Mouse (Mus musculus): ENCODE data around the gene Gtpbp10.

Gene Gtpbp10

DNA sequence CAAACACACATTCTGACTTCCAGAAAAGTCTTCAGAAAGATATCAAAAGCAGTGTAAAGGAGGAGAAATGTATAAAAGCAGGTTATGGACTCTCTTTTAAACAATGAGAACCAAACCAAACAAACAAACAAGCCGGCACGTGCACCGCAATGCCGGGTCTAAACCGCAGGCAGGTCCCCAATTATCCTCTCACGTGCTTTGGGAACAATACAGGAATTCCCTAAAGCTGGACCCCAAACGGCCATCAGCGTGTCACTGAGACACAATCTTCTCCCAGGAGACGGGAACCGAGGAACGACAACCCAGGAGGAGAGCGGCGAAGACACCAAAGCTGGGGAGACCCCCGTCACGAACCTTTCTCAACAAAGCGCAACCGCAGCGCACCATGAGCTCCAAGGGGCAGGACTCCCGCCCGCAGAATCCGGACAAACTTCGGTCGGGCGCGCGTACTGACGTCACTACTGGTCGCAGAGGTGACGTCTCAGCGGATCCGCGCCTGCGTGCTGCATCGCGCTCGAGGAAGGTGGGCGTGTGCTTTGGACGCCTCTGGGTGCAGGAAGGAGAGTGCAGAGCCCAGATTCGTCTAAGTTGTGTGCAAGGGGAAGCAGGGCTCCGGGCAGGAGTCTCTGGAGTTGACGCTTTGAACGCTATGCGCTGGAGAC, at the start of gene Gtpbp10:
TSS of gene Gtpbp10 (minus strand) at position 460 of the 662 bp plus-strand sequence.
- peak; percentile 92 for DNase-seq (ENCODE audit: low read depth, low spot score)
- no peaks in the 10 kb centered on the region for H3K27me3 ChIP-seq (ENCODE audit: control insufficient read depth, insufficient read depth, low read length, poor library complexity, severe bottlenecking)
- H3K36me3 ChIP-seq (ENCODE audit: control insufficient read depth, insufficient read depth, low read length, poor library complexity, severe bottlenecking) = no peaks in the 10 kb centered on the region

DNA sequence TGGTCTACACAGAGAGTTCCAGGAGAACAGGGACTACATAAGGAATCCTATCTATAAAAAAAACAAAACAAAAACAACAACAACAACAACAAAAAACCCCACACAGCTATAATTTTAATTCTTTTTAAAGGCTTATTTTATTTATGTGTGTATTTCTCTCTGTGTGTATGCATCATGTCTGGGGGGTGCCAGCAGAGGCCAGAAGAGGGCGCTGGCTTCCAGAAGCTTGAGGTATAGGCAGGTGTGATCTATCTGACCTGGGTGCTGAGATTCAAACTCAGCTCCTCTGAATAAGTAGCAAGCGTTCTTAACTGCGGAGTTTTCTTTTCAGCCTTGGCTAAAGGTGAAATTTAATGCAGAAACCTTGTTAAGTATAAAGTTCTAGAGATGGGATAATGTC, 28.3 kb upstream of the Gtpbp10 start:
- DNase-seq (ENCODE audit: low read depth, low spot score) = no peak
- Histone ChIP-seq H3K36me3 (ENCODE audit: control insufficient read depth, insufficient read depth, low read length, poor library complexity, severe bottlenecking) (no peaks in the 10 kb centered on the region), H3K27me3 (ENCODE audit: control insufficient read depth, insufficient read depth, low read length, poor library complexity, severe bottlenecking) (no peaks in the 10 kb centered on the region; the same call in 1 of the 2 replicates)

DNA sequence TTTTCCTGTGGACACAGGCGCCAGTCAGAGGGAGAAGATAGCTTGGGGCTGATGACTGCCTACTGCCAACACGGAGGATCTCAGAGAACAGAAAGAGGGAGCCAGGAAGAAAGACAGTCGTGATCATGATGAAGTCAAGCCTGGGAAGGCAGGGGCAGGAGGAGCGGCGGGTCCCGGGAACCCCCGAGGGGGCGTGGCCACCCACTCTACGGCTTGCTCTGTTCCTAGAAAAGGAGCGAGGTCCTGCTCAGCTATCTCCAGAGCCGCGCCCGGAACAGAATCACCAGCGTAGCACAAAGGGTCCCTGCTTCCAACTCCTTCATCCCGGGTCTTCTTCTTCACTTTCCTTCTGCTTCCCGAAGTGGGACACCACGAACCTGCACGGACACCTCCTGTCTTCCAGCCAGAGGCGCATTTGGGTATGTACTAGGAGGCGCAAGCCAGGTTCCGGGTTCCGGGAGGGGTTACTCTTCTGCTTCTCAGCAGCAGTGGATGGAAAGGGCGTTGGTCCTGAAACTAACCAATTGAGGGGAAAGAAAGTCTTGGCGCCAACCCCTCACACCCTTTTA, 14.5 kb upstream of the Gtpbp10 start, which contains the start of gene Gm8773:
TSS of gene Gm8773 (plus strand) at position 51 of the 569 bp plus-strand sequence.
- DNase-seq (ENCODE audit: low read depth, low spot score) = no peak
- no peaks in the 10 kb centered on the region for H3K36me3 ChIP-seq (ENCODE audit: control insufficient read depth, insufficient read depth, low read length, poor library complexity, severe bottlenecking)
- H3K27me3 ChIP-seq (ENCODE audit: control insufficient read depth, insufficient read depth, low read length, poor library complexity, severe bottlenecking) = no peaks in the 10 kb centered on the region; the same call in 1 of the 2 replicates

DNA sequence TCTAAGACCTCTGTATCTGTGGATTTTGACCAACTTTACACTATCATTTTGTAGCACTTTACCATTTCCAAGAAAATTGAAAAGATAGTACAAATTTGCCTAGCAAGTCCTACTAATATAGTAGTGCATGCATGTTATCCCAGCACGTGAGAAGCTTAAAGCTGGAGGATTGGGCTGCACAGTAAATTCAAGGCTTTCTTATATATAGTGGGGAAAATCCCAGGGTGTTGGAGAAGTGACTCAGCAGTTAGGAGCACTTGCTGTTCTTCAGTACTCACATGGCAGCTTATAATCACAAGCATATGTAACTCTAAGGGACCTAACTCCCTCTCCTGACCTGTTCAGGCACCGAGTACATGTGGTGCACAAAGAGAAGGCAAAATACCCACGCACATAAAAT, 3.1 kb upstream of the Gtpbp10 start:
- Histone ChIP-seq H3K36me3 (ENCODE audit: control insufficient read depth, insufficient read depth, low read length, poor library complexity, severe bottlenecking) (no peaks in the 10 kb centered on the region), H3K27me3 (ENCODE audit: control insufficient read depth, insufficient read depth, low read length, poor library complexity, severe bottlenecking) (no peaks in the 10 kb centered on the region)

DNA sequence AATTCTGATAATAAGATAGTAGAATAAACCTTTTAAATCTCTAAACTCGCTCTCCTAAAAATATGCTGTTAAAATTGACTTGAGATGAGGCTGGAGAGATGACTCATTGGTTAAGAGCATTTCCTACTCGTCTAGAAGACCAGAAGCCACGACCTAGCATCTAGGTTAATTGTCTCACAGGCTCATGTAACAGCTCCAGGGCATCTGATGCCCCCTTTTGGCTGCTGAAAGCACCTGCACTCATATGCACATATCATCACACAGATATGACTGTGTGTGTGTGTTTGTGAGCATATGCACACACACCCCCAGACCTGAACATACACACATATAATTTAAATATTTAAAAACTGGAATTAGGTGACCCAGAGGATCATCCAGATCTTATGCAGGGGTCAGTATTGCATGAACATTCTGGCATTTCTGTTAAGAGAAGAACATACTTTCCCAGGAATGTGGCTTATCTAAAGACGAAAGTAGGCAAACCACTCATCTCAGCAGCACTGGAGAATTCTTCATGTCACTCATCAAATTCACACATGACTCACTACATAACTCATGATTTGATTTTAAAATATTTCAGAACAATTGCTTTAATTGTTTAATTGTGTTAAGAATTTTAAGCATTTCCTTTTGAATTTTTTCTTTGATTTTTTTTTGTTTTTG, 1.8 kb upstream of the Gtpbp10 start:
- Histone ChIP-seq H3K36me3 (ENCODE audit: control insufficient read depth, insufficient read depth, low read length, poor library complexity, severe bottlenecking) (no peaks in the 10 kb centered on the region), H3K27me3 (ENCODE audit: control insufficient read depth, insufficient read depth, low read length, poor library complexity, severe bottlenecking) (no peaks in the 10 kb centered on the region)
- DNase-seq (ENCODE audit: low read depth, low spot score) = peak; percentile 19

More for the DNA sequence above, 3.1 kb upstream of the Gtpbp10 start:
- DNase-seq (ENCODE audit: low read depth, low spot score) = no peak

DNA sequence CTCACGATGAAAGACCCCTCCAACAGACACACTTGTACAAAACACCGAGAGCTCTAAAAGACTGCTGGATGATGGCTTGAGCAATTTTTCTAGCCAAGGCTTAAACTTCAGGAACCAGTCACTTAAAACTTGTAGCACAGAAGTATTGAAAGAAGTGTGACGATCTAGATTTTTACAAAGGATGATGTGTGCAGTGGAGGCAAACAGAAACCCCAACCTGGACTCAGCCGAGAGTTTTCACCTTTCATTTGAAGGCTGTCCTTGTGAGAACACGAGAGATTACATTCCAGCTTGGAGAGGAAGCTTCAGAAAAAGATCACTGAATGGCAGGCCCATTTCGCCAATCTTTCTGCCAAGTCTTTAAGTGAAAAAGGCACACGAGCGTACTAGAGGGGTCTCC, 460 bp upstream of the Gtpbp10 start:
- DNase-seq (ENCODE audit: low read depth, low spot score) = no peak
- H3K27me3 ChIP-seq (ENCODE audit: control insufficient read depth, insufficient read depth, low read length, poor library complexity, severe bottlenecking) = no peaks in the 10 kb centered on the region
- no peaks in the 10 kb centered on the region for H3K36me3 ChIP-seq (ENCODE audit: control insufficient read depth, insufficient read depth, low read length, poor library complexity, severe bottlenecking)

DNA sequence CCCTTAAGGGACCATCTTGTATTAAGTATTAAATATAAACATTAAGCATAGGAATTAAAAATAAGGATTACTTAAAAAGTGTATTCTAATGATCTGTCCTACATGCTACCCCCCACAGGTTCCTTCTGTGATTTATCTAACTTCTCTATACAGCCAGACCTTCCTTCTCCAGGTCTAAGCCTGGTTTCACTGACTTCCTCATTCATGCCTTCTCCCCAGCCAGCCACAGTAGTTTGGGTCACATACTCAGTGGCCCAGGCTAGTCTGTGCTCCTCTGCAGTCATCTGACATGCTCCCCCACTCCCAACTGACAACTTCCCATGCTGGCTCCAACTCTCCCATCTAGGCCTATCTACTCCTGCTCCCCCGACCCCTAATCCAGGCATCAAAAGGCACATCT, 8.2 kb downstream of the Gtpbp10 start:
- no peaks in the 10 kb centered on the region for H3K36me3 ChIP-seq (ENCODE audit: control insufficient read depth, insufficient read depth, low read length, poor library complexity, severe bottlenecking)
- H3K27me3 ChIP-seq (ENCODE audit: control insufficient read depth, insufficient read depth, low read length, poor library complexity, severe bottlenecking) = no peaks in the 10 kb centered on the region; the same call in 1 of the 2 replicates
- DNase-seq (ENCODE audit: low read depth, low spot score) = no peak

DNA sequence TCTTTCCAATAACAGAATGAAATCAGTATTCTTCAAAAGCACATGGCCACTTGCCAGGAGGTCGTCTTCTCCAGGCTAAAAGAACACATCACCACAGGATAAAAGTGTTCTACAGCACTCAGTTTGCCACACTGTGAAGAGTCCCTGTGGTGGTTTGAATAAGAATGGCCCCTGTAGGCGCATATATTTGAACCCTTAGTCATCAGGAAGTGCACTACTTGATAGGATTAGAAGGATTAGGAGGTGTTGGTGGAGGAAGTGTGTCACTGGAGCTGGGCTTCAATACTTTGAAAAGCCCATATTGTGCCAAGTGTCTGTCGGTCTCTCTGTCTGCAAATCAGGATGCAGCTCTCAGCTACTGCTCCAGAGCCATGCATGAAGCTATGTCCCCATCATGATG, 19.0 kb downstream of the Gtpbp10 start:
- peaks cover 4% of the 10 kb centered on the region; the same call in 1 of the 2 replicates for H3K36me3 ChIP-seq (ENCODE audit: control insufficient read depth, insufficient read depth, low read length, poor library complexity, severe bottlenecking)
- H3K27me3 ChIP-seq (ENCODE audit: control insufficient read depth, insufficient read depth, low read length, poor library complexity, severe bottlenecking) = no peaks in the 10 kb centered on the region
- DNase-seq (ENCODE audit: low read depth, low spot score) = no peak

DNA sequence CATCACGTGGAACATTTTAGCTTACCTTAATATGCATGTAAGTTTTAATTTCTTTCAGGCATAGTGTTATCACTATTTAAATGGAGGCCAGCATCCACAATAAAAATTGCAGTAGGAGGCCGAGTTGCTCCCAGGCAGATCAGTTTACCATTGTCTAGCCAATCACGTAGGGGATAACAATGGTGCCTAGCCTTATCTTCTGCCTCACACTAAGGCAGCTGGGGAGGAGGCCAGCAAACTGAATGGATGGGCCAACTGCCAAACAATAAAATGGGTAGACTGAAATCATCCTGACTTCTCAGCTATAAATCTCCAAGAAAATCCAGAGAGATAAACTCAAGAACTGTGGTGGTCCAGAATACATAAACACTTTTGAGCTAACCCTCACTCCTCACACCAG, 19.6 kb downstream of the Gtpbp10 start:
- no peak for DNase-seq (ENCODE audit: low read depth, low spot score)
- no peaks in the 10 kb centered on the region for H3K27me3 ChIP-seq (ENCODE audit: control insufficient read depth, insufficient read depth, low read length, poor library complexity, severe bottlenecking)

DNA sequence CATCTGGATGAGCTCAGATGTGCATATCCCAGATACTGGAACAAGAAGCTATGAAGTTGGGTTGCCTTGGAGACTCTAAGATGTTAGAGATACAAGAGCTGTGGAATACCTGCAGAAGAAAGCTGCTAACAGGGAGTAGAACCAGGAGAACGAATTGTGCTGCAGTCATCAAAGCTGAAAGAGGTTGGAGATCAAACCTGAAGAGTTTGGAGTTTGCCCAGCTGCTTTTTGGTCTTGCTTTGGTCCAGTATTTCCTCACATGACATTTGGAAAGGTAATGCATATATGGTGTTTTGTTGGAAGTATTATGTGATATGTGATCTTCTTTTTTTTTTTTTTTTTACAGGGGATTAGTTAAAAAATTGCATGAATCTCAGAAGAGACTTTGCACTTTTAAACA, 23.2 kb downstream of the Gtpbp10 start:
- 0 out of 2 replicates have a peak, but pooled peaks cover 2% of the 10 kb centered on the region for H3K36me3 ChIP-seq (ENCODE audit: control insufficient read depth, insufficient read depth, low read length, poor library complexity, severe bottlenecking)
- no peak for DNase-seq (ENCODE audit: low read depth, low spot score)
- no peaks in the 10 kb centered on the region for H3K27me3 ChIP-seq (ENCODE audit: control insufficient read depth, insufficient read depth, low read length, poor library complexity, severe bottlenecking)

More for the DNA sequence above, 19.6 kb downstream of the Gtpbp10 start:
- H3K36me3 ChIP-seq (ENCODE audit: control insufficient read depth, insufficient read depth, low read length, poor library complexity, severe bottlenecking) = peaks cover 4% of the 10 kb centered on the region; the same call in 1 of the 2 replicates

DNA sequence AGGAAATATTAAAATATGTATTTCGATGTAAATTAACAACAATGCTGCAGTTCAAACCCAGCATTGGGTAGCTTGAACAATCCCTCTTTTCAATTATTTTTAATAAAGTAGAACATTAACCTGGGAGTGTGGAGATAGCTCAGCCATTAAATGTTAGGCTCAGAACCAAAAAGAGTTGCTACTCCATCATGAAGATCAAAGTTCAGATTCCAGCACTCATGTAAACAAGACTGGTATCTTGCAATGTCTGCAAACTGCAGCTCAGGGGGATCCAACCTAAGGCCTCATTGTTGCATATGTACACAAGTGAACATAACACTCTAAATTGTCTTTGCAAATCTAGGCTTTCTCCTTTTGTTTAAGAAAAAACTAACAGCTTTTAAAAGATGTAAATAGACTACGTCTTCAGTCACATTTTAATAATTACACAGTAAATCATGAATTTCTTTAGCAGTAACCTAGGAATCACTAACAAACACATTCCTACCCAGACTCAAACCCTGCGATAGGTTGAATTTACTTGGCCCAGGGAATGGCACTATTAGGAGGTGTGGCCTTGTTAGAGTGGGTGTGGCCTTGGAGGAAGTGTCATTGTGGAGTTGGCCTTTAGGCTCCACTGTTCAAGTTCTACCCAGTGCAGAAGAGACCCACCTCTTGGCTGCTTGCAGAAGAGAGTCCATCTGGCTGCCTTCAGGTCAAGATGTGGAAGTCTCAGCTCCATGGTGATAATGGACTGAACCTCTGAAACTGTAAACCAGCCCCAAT, 25.5 kb downstream of the Gtpbp10 start:
- Histone ChIP-seq H3K36me3 (ENCODE audit: control insufficient read depth, insufficient read depth, low read length, poor library complexity, severe bottlenecking) (no peaks in the 10 kb centered on the region), H3K27me3 (ENCODE audit: control insufficient read depth, insufficient read depth, low read length, poor library complexity, severe bottlenecking) (no peaks in the 10 kb centered on the region)
- no peak for DNase-seq (ENCODE audit: low read depth, low spot score)

DNA sequence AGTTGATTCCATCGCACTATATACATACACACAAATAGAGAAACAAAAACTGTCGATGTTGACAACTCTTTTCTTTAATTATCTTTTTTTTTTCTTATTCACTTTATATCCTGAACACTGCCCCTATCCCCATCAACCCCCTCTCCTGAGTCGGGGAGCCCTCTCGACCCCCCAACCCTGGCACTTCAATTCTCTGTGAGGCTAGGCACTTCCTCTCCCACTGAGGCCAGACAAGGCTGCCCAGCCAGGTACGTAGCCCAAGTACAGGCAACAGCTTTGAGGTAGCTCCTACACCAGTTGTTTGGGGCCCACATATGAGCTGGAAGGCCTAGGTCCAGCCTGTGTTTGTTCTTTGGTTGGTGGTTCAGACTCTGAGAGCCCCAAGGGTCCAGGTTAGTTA, 43.9 kb downstream of the Gtpbp10 start:
- H3K36me3 ChIP-seq (ENCODE audit: control insufficient read depth, insufficient read depth, low read length, poor library complexity, severe bottlenecking) = no peaks in the 10 kb centered on the region
- H3K27me3 ChIP-seq (ENCODE audit: control insufficient read depth, insufficient read depth, low read length, poor library complexity, severe bottlenecking) = no peaks in the 10 kb centered on the region; the same call in 1 of the 2 replicates
- no peak for DNase-seq (ENCODE audit: low read depth, low spot score)

DNA sequence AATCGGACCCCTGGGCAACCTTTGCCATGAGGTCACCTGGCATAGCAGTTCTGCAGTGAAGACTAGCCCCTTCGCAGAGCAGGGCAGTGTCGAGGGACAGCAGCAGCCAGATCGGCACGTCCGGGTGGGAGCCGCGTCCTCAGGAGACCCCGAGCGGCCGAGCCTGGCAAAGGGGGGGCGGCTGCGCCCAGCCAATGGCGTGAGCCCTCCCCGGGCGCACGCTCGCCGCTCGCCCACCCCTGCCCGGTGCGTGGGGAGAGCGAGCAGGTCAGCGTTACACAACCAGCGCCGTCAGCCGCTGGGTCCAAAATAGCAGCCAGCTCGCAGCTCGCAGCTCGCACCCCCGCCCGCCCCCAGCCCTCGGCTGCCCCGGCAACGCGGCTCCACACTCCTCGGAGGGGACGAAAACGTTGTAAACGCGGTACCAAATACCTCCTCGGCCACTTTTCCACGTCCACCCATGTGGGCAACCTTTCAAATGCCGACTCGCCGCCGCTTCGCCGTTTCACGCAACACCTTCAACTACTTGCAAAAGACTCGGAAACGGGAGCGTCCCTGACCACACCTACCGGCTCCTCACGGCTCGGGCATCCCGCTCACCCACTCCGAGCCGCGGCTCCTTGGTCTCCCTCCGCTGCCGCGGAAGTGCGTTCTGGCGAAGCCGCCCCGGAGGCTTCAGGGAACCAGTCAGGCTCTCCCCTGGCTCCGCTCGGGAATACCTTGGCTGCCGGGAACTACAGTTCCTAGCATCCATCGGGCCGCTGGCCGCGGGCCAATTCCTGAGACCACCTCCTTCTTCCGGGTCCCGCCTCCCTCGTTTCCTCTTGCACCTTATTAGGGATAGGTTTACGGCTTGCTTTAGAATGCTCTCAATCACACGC, 44.9 kb downstream of the Gtpbp10 start, which contains the start of gene Cldn12:
TSS of gene Cldn12 (minus strand) at position 763 of the 881 bp plus-strand sequence.
- no peaks in the 10 kb centered on the region; the same call in 1 of the 2 replicates for H3K27me3 ChIP-seq (ENCODE audit: control insufficient read depth, insufficient read depth, low read length, poor library complexity, severe bottlenecking)
- DNase-seq (ENCODE audit: low read depth, low spot score) = peak; percentile 46
- H3K36me3 ChIP-seq (ENCODE audit: control insufficient read depth, insufficient read depth, low read length, poor library complexity, severe bottlenecking) = no peaks in the 10 kb centered on the region

DNA sequence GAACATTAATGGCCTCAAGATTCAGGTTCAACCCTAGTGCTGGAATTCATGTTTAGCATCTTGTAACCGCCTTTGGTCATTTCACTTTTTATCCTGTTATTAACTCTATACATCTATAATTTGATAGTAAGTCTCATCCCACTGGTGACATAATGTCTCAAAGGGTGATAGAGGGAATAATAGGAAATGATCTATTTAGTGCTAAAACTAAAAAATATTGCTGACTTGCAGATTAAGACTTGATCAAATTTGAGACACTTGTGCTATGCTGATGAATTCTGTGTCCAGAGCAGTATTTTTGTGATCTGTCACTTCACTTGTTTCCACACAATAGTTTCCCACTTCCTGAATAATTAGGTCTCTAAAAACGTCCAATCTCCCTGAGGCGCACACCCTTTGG, 47.9 kb downstream of the Gtpbp10 start:
- Histone ChIP-seq H3K27me3 (ENCODE audit: control insufficient read depth, insufficient read depth, low read length, poor library complexity, severe bottlenecking) (no peaks in the 10 kb centered on the region), H3K36me3 (ENCODE audit: control insufficient read depth, insufficient read depth, low read length, poor library complexity, severe bottlenecking) (no peaks in the 10 kb centered on the region)
- no peak for DNase-seq (ENCODE audit: low read depth, low spot score)

All from splenic B cell, adult 2 months (primary cell).